Mouse (Mus musculus): ENCODE measurements around the gene Naxe. TPM values are rescaled to one million over a fixed set of nuclear protein-coding genes. Genes with fewer than 3 reads are reported as not detected.

Naxe gene
- polyA plus RNA-seq, 1 experiment from 2014 or later = 170 TPM

- no peak overlapping the region for H3K27ac ChIP-seq (ENCODE audit: low read depth)
- no peak for DNase-seq (ENCODE audit: low spot score)
- H3K4me3 ChIP-seq (ENCODE audit: low read depth, low read length) = no peak overlapping the region
- 62% methylated on average over 1 of the region's 1 CpGs for WGBS
- no peak overlapping the region for H3K4me2 ChIP-seq (ENCODE audit: low read length)
- ATAC-seq (replicated peaks; ENCODE audit: low FRiP score, low TSS enrichment, low read depth) = no peak
- no peaks in the 10 kb centered on the region for H3K4me1 ChIP-seq (replicated peaks; ENCODE audit: control insufficient read depth, insufficient read depth, low read length)
- H3K27me3 ChIP-seq (replicated peaks; ENCODE audit: control insufficient read depth, insufficient read depth, low read length) = peaks cover 27% of the 10 kb centered on the region
- no peaks in the 10 kb centered on the region for H3K9me3 ChIP-seq (ENCODE audit: control insufficient read depth, low read length)
- H3K36me3 ChIP-seq (ENCODE audit: control insufficient read depth, insufficient read depth, low read length) = no peaks in the 10 kb centered on the region
- no peak overlapping the region for H3K9ac ChIP-seq (ENCODE audit: low read length)
These were observed 22.6 kb downstream of the Naxe start for GRCm38 (mm10) chr3:88035561-88036293.

- H3K27me3 ChIP-seq (replicated peaks; ENCODE audit: control insufficient read depth, insufficient read depth, low read length) = peaks cover 40% of the 10 kb centered on the region
- no peak overlapping the region for H3K27ac ChIP-seq (ENCODE audit: low read depth)
- H3K4me3 ChIP-seq (ENCODE audit: low read depth, low read length) = no peak overlapping the region
- no peak overlapping the region for H3K9ac ChIP-seq (ENCODE audit: low read length)
- no peak for DNase-seq (ENCODE audit: low spot score)
- 50% methylated on average over 5 of the region's 5 CpGs for WGBS
- ATAC-seq (replicated peaks; ENCODE audit: low FRiP score, low TSS enrichment, low read depth) = no peak
- H3K9me3 ChIP-seq (ENCODE audit: control insufficient read depth, low read length) = no peaks in the 10 kb centered on the region; the same call in 1 of the 2 replicates
- H3K4me1 ChIP-seq (replicated peaks; ENCODE audit: control insufficient read depth, insufficient read depth, low read length) = no peaks in the 10 kb centered on the region
- H3K4me2 ChIP-seq (ENCODE audit: low read length) = no peak overlapping the region
- H3K36me3 ChIP-seq (ENCODE audit: control insufficient read depth, insufficient read depth, low read length) = no peaks in the 10 kb centered on the region
These were observed 24.8 kb downstream of the Naxe start for GRCm38 (mm10) chr3:88033506-88033905.

GRCm38 (mm10) chr3:88030608-88031395, 27.5 kb downstream of the Naxe start:
- H3K9me3 ChIP-seq (ENCODE audit: control insufficient read depth, low read length) = peaks cover 7% of the 10 kb centered on the region
- no peak overlapping the region for H3K27ac ChIP-seq (ENCODE audit: low read depth)
- no peak overlapping the region for H3K9ac ChIP-seq (ENCODE audit: low read length)
- no peak for DNase-seq (ENCODE audit: low spot score)
- no peaks in the 10 kb centered on the region for H3K36me3 ChIP-seq (ENCODE audit: control insufficient read depth, insufficient read depth, low read length)
- H3K4me3 ChIP-seq (ENCODE audit: low read depth, low read length) = no peak overlapping the region
- H3K4me1 ChIP-seq (replicated peaks; ENCODE audit: control insufficient read depth, insufficient read depth, low read length) = no peaks in the 10 kb centered on the region
- no peak overlapping the region for H3K4me2 ChIP-seq (ENCODE audit: low read length)
- ATAC-seq (replicated peaks; ENCODE audit: low FRiP score, low TSS enrichment, low read depth) = no peak
- peaks cover 55% of the 10 kb centered on the region for H3K27me3 ChIP-seq (replicated peaks; ENCODE audit: control insufficient read depth, insufficient read depth, low read length)
- WGBS = 17% methylated on average over 19 of the region's 19 CpGs

- Histone ChIP-seq H3K4me3 (ENCODE audit: low read depth, low read length) (no peak within 1 kb of the TSS), H3K36me3 (ENCODE audit: control insufficient read depth, insufficient read depth, low read length) (no peaks in the 10 kb centered on the region), H3K4me2 (ENCODE audit: low read length) (no peak within 1 kb of the TSS), H3K4me1 (replicated peaks; ENCODE audit: control insufficient read depth, insufficient read depth, low read length) (peaks cover 7% of the 10 kb centered on the region), H3K27me3 (replicated peaks; ENCODE audit: control insufficient read depth, insufficient read depth, low read length) (peaks cover 79% of the 10 kb centered on the region), H3K9me3 (ENCODE audit: control insufficient read depth, low read length) (peaks cover 7% of the 10 kb centered on the region), H3K9ac (ENCODE audit: low read length) (no peak within 1 kb of the TSS), H3K27ac (ENCODE audit: low read depth) (no peak within 1 kb of the TSS)
- DNase-seq (ENCODE audit: low spot score) (no peak), ATAC-seq (replicated peaks; ENCODE audit: low FRiP score, low TSS enrichment, low read depth) (no peak)
- WGBS = 53% methylated on average over 5 of the region's 5 CpGs
These were observed 30.7 kb downstream of the Naxe start, which contains the start of gene Hapln2 for GRCm38 (mm10) chr3:88027434-88028186. TSS of gene Hapln2 (minus strand) at chr3:88027583.

- Histone ChIP-seq H3K9me3 (ENCODE audit: control insufficient read depth, low read length) (peaks cover 7% of the 10 kb centered on the region), H3K4me3 (ENCODE audit: low read depth, low read length) (no peak overlapping the region), H3K36me3 (ENCODE audit: control insufficient read depth, insufficient read depth, low read length) (no peaks in the 10 kb centered on the region), H3K27ac (ENCODE audit: low read depth) (no peak overlapping the region), H3K4me2 (ENCODE audit: low read length) (no peak overlapping the region), H3K27me3 (replicated peaks; ENCODE audit: control insufficient read depth, insufficient read depth, low read length) (peaks cover 79% of the 10 kb centered on the region), H3K4me1 (replicated peaks; ENCODE audit: control insufficient read depth, insufficient read depth, low read length) (peaks cover 7% of the 10 kb centered on the region), H3K9ac (ENCODE audit: low read length) (no peak overlapping the region)
- 55% methylated on average over 7 of the region's 7 CpGs for WGBS
- ATAC-seq (replicated peaks; ENCODE audit: low FRiP score, low TSS enrichment, low read depth) = no peak
- no peak for DNase-seq (ENCODE audit: low spot score)
These were observed 31.5 kb downstream of the Naxe start for GRCm38 (mm10) chr3:88026823-88027222.

- Histone ChIP-seq H3K27ac (ENCODE audit: low read depth) (no peak overlapping the region), H3K4me2 (ENCODE audit: low read length) (peak overlapping the region; percentile 94), H3K27me3 (replicated peaks; ENCODE audit: control insufficient read depth, insufficient read depth, low read length) (peaks cover 79% of the 10 kb centered on the region), H3K9ac (ENCODE audit: low read length) (peak overlapping the region; percentile 14; the same call in 1 of the 2 replicates), H3K36me3 (ENCODE audit: control insufficient read depth, insufficient read depth, low read length) (no peaks in the 10 kb centered on the region), H3K9me3 (ENCODE audit: control insufficient read depth, low read length) (peaks cover 6% of the 10 kb centered on the region), H3K4me1 (replicated peaks; ENCODE audit: control insufficient read depth, insufficient read depth, low read length) (peaks cover 7% of the 10 kb centered on the region), H3K4me3 (ENCODE audit: low read depth, low read length) (peak overlapping the region; percentile 47)
- DNase-seq (ENCODE audit: low spot score) (no peak), ATAC-seq (replicated peaks; ENCODE audit: low FRiP score, low TSS enrichment, low read depth) (no peak; the same call in none of the 2 replicates)
- WGBS = under 1% methylated on average over 79 of the region's 81 CpGs
These were observed 34.9 kb downstream of the Naxe start for GRCm38 (mm10) chr3:88023192-88024074.

- Histone ChIP-seq H3K36me3 (ENCODE audit: control insufficient read depth, insufficient read depth, low read length) (no peaks in the 10 kb centered on the region), H3K4me3 (ENCODE audit: low read depth, low read length) (peak overlapping the region; percentile 47), H3K9me3 (ENCODE audit: control insufficient read depth, low read length) (no peaks in the 10 kb centered on the region), H3K4me2 (ENCODE audit: low read length) (peak overlapping the region; percentile 94), H3K9ac (ENCODE audit: low read length) (peak overlapping the region; percentile 14; the same call in 1 of the 2 replicates), H3K4me1 (replicated peaks; ENCODE audit: control insufficient read depth, insufficient read depth, low read length) (peaks cover 7% of the 10 kb centered on the region), H3K27me3 (replicated peaks; ENCODE audit: control insufficient read depth, insufficient read depth, low read length) (peaks cover 78% of the 10 kb centered on the region), H3K27ac (ENCODE audit: low read depth) (no peak overlapping the region)
- peak; percentile 91 for ATAC-seq (replicated peaks; ENCODE audit: low FRiP score, low TSS enrichment, low read depth)
- DNase-seq (ENCODE audit: low spot score) = peak; percentile 97
- WGBS = under 1% methylated on average over 66 of the region's 66 CpGs
These were observed 35.7 kb downstream of the Naxe start for GRCm38 (mm10) chr3:88022322-88023191.
